Mouse (Mus musculus) cerebellum, postnatal 10 days (tissue): ENCODE results near the gene Sbsn.
"Not testable (repeated sequence)": the region's sequence is repeated elsewhere in the genome, so short reads cannot be mapped to it uniquely, and the experiment has no call there.

Experiments used
- DNase-seq, 2 experiments: peaks; one replicate each; pipeline ENCODE4 v3.0.0; 2021; ENCODE audit warnings: mixed read lengths in 2 of 2

The Sbsn gene

DNA sequence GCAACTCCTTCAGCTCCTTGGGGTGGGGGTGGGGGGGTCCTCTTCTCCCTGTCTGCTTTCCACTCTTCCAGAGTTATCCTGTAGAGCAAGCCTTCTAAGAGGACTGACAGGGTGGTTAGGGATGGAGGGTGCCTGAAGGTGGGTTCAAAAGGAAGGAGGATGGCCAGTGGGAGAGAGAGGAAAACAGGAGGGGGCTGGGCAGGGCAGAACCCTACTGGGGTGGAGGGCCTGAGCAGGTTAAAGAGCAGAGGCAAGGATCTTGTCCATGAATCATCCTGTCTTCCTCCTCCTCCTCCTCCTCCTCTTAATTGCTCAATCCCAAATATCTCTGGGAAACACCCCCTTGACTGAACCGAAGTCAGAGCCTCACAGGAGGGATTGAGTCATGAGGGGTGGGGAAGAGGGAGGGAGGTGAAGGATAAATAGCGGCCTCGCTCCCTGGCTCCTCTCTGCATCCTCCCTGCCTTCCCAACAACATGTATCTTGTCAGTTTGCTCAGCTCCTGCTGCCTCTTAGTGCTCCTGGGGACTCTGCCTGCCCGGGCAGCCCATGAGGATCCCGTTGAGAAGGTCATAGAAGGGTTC, at the start of gene Sbsn:
Gene Sbsn, plus strand, starts transcription at position 386 of the 584 bp plus-strand sequence.
- no peak for DNase-seq

GRCm38 (mm10) chr7:30706214-30706882, 44.9 kb upstream of the Sbsn start:
- no peak for DNase-seq

- DNase-seq, result no peak
Observed at GRCm38 (mm10) chr7:30707441-30707840, 43.8 kb upstream of the Sbsn start.

GRCm38 (mm10) chr7:30711942-30712341, 39.3 kb upstream of the Sbsn start, which contains the start of gene Atp4a:
Gene Atp4a, plus strand, starts transcription at chr7:30712209.
- DNase-seq, result no peak

GRCm38 (mm10) chr7:30717006-30717715, 34.1 kb upstream of the Sbsn start:
- DNase-seq, result peak; percentile 67 to 82

DNA sequence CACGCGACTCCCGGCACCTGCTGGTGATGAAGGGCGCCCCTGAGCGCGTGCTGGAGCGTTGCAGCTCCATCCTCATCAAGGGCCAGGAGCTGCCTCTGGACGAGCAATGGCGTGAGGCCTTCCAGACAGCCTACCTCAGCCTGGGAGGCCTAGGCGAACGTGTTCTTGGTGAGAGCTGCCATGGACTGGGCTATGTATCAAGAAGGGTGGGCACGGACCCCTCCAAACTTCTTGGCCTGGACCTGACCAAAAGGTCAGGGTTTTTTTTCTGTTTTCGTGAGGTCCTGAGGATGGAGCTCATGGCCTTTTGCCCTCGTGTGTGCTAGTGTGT, 33.6 kb upstream of the Sbsn start:
- no peak for DNase-seq

- DNase-seq, result no peak
Observed at GRCm38 (mm10) chr7:30719669-30720068, 31.6 kb upstream of the Sbsn start.

GRCm38 (mm10) chr7:30721286-30721685, 30.0 kb upstream of the Sbsn start:
- DNase-seq, result peak; percentile 73 to 75

DNA sequence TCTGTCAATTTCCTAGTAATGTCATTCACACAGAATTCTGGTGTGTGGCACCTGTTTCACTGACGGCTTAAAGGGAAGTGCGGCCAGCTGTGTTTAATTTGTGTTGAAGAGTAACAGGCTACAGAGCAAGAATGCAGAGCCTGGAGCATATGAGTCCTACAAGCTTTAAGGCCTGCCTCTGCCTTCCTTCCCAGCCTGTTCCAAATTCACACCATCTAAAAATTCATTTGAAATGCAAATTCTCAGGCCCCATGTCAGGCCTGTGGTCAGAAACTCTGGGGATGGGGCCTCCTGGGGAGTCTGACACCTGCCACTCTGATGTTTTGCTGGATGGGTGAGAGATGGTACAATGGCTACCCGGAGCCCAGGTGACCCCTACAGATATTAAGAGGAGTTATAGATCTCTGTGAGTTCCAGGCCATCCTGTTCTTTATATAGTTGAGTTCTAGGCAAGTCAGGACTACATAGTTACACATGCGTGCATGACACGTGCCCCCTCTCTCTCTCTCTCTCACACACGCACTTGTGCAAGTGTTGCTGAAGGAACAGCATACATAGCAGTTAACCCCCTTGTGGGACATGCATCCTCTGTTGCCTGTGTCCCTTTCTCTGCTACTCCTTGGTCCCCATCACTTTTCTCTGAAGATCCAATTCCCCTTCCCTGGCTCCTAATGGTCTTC, 27.9 kb upstream of the Sbsn start:
- DNase-seq, result no peak

DNA sequence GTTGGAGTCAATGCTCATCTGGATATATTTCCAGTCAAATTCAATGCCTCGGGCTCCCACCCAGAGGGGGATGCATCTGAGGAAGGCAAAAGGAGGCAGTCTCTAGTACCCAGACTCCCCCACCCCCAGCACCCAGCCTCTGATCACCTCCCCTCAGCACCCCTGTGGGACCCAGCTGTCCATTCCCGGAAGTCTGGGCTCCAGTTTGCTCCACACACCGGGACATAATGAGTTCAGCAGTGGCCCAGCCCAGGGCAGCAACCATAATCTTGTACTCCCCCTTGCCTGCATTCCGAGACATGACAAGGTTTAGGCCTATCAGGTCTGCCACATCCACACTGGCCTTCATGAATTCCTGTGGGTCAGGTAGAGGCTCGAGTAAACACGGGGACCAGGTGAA, 23.1 kb upstream of the Sbsn start:
- peak in 1 of 2 experiments; percentile 30 for DNase-seq

DNA sequence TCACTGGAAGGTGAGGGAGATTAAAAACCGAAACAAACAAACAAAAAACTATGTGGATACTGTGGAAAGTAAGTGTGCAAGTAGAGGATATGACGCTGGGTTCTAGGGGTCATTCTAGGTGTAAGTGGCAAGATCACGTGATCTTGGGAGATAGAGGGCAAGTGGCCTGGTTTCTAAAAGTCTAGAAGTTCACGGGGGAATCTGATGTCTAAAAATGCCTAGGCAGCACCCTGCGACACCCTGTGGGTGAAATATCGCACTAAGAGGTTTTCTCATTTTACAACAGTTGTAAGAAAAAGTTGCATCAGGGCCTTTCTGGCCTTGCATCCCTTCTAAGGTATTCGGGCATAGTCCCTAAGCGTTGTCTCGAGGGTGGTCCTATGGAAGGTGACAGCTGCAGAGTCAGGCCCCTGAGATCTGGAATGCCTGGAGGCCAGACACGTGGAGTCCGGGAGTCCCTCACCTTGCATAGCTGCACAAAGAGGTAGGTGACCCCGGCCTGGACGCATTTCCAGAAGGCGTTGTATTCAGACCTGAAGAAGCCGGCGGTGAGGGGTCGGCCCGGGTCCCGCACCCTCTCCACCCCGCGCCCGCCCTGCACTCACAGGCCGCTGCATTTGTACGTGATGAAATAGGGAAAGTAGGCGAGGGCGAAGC, 22.4 kb upstream of the Sbsn start:
- DNase-seq, result no peak

GRCm38 (mm10) chr7:30729396-30730063, 21.7 kb upstream of the Sbsn start, which contains the start of gene Tmem147:
Gene Tmem147, minus strand, starts transcription at chr7:30729540.
- DNase-seq, result peak; percentile 99

DNA sequence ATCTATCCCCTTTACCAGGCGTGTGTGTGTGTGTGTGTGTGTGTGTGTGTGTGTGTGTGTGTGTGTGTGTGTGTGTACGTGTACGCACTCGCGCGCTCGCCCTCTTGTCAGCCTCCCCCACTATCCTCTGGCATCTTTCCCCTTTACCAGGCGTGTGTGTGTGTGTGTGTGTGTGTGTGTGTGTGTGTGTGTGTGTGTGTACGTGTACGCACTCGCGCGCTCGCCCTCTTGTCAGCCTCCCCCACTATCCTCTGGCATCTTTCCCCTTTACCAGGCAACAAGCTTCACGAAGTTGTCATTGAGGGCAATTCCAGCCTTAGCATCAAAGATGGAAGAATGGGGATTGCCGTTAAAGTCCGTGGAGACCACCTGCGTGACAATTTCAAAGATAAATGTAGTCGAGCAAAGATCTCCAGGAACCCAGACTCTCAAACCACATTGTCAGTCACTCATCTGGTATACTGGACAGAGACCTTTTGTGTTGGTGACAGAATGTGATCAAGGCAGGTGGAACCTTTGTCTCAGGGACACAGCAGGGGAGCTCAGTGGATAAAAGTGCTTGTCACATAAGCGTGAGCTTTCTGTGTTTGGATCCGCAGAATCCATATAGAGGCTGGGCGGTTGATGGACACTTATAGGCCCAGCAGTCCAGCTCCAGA, 21.1 kb upstream of the Sbsn start:
- DNase-seq, result peak; percentile 64 to 65

- DNase-seq, result no peak
Observed at GRCm38 (mm10) chr7:30736211-30736610, 15.1 kb upstream of the Sbsn start.

GRCm38 (mm10) chr7:30742570-30742969, 8.7 kb upstream of the Sbsn start:
- not testable (repeated sequence) for DNase-seq

GRCm38 (mm10) chr7:30743617-30744016, 7.7 kb upstream of the Sbsn start, which contains the start of gene Gapdhs:
Gene Gapdhs, minus strand, starts transcription at chr7:30743681.
- not testable (repeated sequence) for DNase-seq

GRCm38 (mm10) chr7:30744022-30744598, 7.2 kb upstream of the Sbsn start:
- peak; percentile 36 to 53 for DNase-seq

DNA sequence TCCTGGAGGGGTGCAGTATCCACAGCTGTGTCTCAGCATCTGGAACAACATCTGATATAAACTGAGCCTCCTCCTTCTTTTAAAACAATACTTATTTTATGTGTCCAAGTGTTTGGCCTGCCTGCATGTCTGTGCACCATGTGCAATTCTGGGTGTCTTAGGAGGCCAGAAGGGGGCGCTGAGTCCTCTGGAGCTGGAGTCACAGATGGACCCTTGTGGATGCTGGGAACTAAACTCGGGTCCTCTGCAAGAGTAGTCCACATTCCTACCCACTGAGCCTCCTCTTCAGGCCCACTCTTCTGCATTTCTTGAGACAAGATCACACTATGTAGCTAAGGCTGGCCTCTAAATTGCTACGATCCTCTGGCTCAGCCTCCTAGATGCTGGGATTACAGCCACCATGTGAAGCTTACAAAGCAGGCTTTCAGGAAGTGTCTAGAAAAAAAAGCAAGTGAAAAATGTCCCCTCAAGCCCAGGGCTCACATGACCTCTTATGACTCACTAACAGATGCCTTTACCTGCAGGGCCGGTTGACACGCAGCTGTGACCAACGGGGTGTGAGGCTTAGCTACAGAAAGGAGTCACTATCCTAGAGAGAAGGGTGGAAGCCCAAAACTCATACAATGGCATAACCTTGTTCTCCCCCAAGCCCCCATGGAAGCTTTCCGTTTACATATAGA, 3.6 kb upstream of the Sbsn start:
- DNase-seq, result no peak

- no peak for DNase-seq
Observed at GRCm38 (mm10) chr7:30749824-30750606, 1.3 kb upstream of the Sbsn start.

GRCm38 (mm10) chr7:30757001-30757400, 5.7 kb downstream of the Sbsn start:
- no peak for DNase-seq
